In genomic region chr17:50189381-50190012, GRCm38 (mm10) we compare ENCODE assay signal across 8 mouse cellular contexts. TPM values are rescaled to one million over a fixed set of nuclear protein-coding genes. Genes with fewer than 3 reads are reported as not detected.
DNase-seq lines count a peak whose midpoint lies in the region; ATAC-seq and TF ChIP-seq lines count a peak whose summit lies in the region.

No protein-coding gene starts in this region.

- H3K27ac ChIP-seq in hindbrain, embryonic 14.5 days = no peak overlapping the region
- no peak overlapping the region for H3K27ac ChIP-seq in limb, embryonic 14.5 days (replicated peaks; ENCODE audit: low read depth, low read length)
- no peak overlapping the region for H3K27ac ChIP-seq in midbrain, embryonic 12.5 days (replicated peaks)

- ATAC-seq in cerebellum, adult (ENCODE audit: insufficient number of reproducible peaks, low FRiP score, low TSS enrichment) = no peak
- peak; percentile 61; the same call in 1 of the 2 replicates for ATAC-seq in hindbrain, embryonic 14.5 days (ENCODE audit: low FRiP score)
- ATAC-seq in limb, embryonic 14.5 days (ENCODE audit: low FRiP score, low read depth) = peak; percentile 32; the same call in 1 of the 2 replicates
- peak; percentile 59 for ATAC-seq in midbrain, embryonic 12.5 days (ENCODE audit: low FRiP score, low read depth)

- H3K4me3 ChIP-seq in hindbrain, embryonic 14.5 days (replicated peaks; ENCODE audit: low read length) = peak overlapping the region; percentile 73
- H3K4me3 ChIP-seq in limb, embryonic 14.5 days (replicated peaks; ENCODE audit: low read length) = peak overlapping the region; percentile 66
- H3K4me3 ChIP-seq in midbrain, embryonic 12.5 days = peak overlapping the region; percentile 60

- H3K4me1 ChIP-seq in hindbrain, embryonic 14.5 days (replicated peaks; ENCODE audit: control insufficient read depth, insufficient read depth, low read length) = peaks cover 25% of the 10 kb centered on the region
- 0 out of 2 replicates have a peak, but pooled peaks cover 4% of the 10 kb centered on the region for H3K4me1 ChIP-seq in limb, embryonic 14.5 days (ENCODE audit: control insufficient read depth, insufficient read depth, low read length)
- H3K4me1 ChIP-seq in midbrain, embryonic 12.5 days = peaks cover 21% of the 10 kb centered on the region

- H3K27me3 ChIP-seq in hindbrain, embryonic 14.5 days (ENCODE audit: control insufficient read depth, insufficient read depth, low read length) = peaks cover 21% of the 10 kb centered on the region
- H3K27me3 ChIP-seq in limb, embryonic 14.5 days (ENCODE audit: control insufficient read depth, insufficient read depth, low read length) = no peaks in the 10 kb centered on the region; the same call in 1 of the 2 replicates
- peaks cover 51% of the 10 kb centered on the region for H3K27me3 ChIP-seq in midbrain, embryonic 12.5 days

- H3K36me3 ChIP-seq in hindbrain, embryonic 14.5 days (replicated peaks; ENCODE audit: control insufficient read depth, insufficient read depth) = no peaks in the 10 kb centered on the region
- H3K36me3 ChIP-seq in limb, embryonic 14.5 days (ENCODE audit: control insufficient read depth, insufficient read depth, low read length) = no peaks in the 10 kb centered on the region
- H3K36me3 ChIP-seq in midbrain, embryonic 12.5 days = no peaks in the 10 kb centered on the region

- no peaks in the 10 kb centered on the region for H3K9me3 ChIP-seq in hindbrain, embryonic 14.5 days (ENCODE audit: control insufficient read depth, low read length)
- H3K9me3 ChIP-seq in limb, embryonic 14.5 days (ENCODE audit: control insufficient read depth, low read length) = no peaks in the 10 kb centered on the region
- H3K9me3 ChIP-seq in midbrain, embryonic 12.5 days = no peaks in the 10 kb centered on the region

- peak overlapping the region; percentile 71 for H3K9ac ChIP-seq in hindbrain, embryonic 14.5 days
- H3K9ac ChIP-seq in limb, embryonic 14.5 days (ENCODE audit: low read depth, low read length, severe bottlenecking) = peak overlapping the region; percentile 74
- H3K9ac ChIP-seq in midbrain, embryonic 12.5 days (replicated peaks) = peak overlapping the region; percentile 50

- peak overlapping the region; percentile 100 for H3K4me2 ChIP-seq in hindbrain, embryonic 14.5 days (replicated peaks)
- peak overlapping the region; percentile 99 for H3K4me2 ChIP-seq in limb, embryonic 14.5 days (replicated peaks; ENCODE audit: low read depth, low read length, severe bottlenecking)
- H3K4me2 ChIP-seq in midbrain, embryonic 12.5 days (replicated peaks) = peak overlapping the region; percentile 100

- 1% methylated on average over 24 of the region's 24 CpGs for WGBS in hindbrain, embryonic 14.5 days
- 2% methylated on average over 24 of the region's 24 CpGs for WGBS in limb, embryonic 14.5 days
- WGBS in midbrain, embryonic 12.5 days = under 1% methylated on average over 24 of the region's 24 CpGs

- DNase-seq in cerebellum, postnatal 10 days = peak; percentile 82 to 87
- DNase-seq in c-Kit-positive CD71-positive TER-119-negative erythroid progenitor cells, embryonic 14.5 days (ENCODE audit: low read depth) = peak; percentile 44
- peak; percentile 46 to 49 for DNase-seq in gastrocnemius, adult 8-10 months (ENCODE audit: low spot score in 2 of 2)
- DNase-seq in hindbrain, embryonic 14.5 days (ENCODE audit: low spot score) = peak; percentile 53
- peak; percentile 61 for DNase-seq in limb, embryonic 14.5 days (ENCODE audit: low spot score)
- peak; percentile 60 to 85 for DNase-seq in spleen, postnatal 10 days (ENCODE audit: low spot score in 2 of 2)

- TF ChIP-seq POLR2A in limb, embryonic 14.5 days (IDR thresholded peaks at IDR 0.05; ENCODE audit: borderline replicate concordance, extremely low read depth, insufficient read depth, insufficient read length) = no peak

RNA-seq across cellular contexts. Expression of gene Rftn1, which starts 1.0 kb away (rescaled TPM):
- 1 to 10 TPM; 6.7 to 9.9 (median 7.4) TPM for total RNA-seq in gastrocnemius, adult 8-10 months (2022)
- 21.0 and 23.0 TPM in 2 replicates for polyA plus RNA-seq in hindbrain, embryonic 14.5 days (2014; fragmentation: Nextera tagmentation; extraction: Ambion mirVana)
- polyA plus RNA-seq in limb, embryonic 14.5 days (2012; rRNA removed) = 14.2 and 15.0 TPM in 2 replicates
- 14.6 and 15.9 TPM in 2 replicates for polyA plus RNA-seq in limb, embryonic 14.5 days (2014; fragmentation: Nextera tagmentation; extraction: Ambion mirVana)
- polyA plus RNA-seq in midbrain, embryonic 12.5 days (2016; fragmentation: Nextera tagmentation; extraction: Ambion mirVana) = 4.5 and 7.1 TPM in 2 replicates
